Mouse (Mus musculus) spleen, adult 18-20 months (tissue): Measurements from ENCODE around the gene Glipr1l2.
"Not testable (repeated sequence)": the region's sequence is repeated elsewhere in the genome, so short reads cannot be mapped to it uniquely, and the experiment has no call there.

Experiments used
- DNase-seq, 2 experiments: peaks; one replicate each; pipeline ENCODE4 v3.0.0; 2022; ENCODE audit warnings: mixed read lengths in 2 of 2

Gene Glipr1l2

DNA sequence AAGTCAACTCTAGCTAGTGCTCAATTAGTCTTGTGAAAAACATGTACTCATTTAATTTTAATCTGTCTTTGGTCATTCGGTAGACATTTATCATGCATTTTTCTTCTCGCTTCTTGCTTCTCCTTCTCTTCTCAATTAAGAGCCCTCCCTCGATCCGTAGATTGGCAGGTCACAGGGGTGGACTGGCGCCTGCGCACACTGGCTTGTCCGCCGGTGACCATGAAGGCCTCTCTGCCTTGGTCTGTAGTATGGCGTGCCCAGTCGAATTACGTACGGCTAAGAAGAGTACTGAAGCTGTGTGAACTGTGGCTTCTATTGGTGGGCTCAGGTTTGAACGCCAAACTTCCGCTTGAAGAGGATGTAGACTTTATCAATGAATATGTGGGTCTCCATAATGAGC lies at the start of gene Glipr1l2:
Glipr1l2 (plus strand) TSS at position 198 of the 400 bp plus-strand sequence.
- no peak for DNase-seq

DNA sequence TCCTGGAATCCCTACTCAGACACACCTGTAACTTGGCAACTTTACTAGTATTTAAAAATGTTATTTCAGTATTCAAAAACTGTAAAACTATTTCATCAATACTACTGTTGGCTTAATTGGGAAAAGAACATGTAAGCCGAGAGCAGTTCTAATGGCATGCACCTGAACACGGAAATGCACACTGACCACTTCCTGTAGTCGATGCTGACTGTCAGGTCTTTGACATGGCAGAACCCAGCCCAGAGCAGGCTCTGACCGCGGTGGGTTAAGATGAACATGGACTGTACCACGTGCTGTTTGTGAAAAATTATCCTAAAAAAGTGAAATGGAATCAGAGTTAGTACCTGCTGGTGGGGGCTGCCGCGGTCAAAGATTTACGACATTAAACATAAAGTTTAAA lies 39.6 kb upstream of the Glipr1l2 start:
- DNase-seq = not testable (repeated sequence)

DNA sequence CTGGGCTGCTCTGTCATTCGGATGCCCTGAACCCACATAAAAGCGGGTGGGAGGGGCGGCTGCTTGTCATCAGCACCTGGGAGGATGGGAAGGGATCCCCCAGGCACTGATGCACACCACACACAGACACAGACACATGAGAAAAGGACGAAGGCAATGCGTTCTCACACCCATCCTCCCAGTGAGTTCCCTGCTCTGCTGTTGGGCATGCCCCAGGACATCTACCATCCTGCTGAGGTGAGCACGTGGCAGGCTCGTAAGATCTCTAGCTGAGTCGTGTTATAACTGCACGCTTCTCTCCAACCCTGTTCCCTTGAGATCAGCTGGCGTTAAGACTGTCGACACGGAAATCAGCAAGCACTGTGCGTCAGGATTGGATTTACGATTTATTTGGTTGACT lies 38.9 kb upstream of the Glipr1l2 start:
- DNase-seq = not testable (repeated sequence)

DNA sequence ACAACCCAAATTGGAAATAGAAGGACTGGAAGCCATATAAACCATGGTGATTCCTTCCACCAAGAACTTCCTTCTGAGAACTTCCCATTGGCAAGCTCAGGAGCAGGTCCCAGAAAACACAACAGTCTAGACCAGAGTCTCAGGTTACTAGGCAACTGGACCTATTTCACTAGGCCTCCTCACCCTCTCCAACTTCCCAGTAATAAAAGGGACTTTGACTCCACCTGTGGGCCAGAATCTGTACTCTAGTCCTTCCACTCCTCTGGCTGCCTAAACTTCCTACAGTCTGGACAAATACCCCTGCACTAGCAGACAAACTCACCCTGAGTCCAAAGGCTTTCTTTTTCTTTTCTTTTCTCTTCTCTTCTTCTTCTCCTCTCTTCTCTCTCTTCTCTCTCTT lies 31.9 kb upstream of the Glipr1l2 start:
- no peak for DNase-seq

DNA sequence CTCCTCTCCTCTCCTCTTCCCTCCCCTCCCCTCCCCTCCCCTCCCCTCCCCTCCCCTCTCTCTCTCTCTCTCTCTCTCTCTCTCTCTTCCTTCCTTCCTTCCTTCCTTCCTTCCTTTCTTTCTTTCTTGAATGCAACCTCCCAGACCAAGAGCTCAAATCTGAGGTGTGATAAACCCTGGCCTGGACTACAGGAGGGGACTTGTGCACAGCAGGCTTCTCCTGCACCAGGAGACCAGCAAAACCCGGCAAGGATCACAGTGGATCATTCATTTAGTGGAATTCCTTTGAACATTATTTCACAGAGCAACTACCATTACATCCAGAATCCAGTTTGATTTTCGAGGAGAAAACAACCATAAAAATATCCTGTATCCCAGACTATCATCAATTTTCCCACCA lies 31.2 kb upstream of the Glipr1l2 start:
- DNase-seq = not testable (repeated sequence)

DNA sequence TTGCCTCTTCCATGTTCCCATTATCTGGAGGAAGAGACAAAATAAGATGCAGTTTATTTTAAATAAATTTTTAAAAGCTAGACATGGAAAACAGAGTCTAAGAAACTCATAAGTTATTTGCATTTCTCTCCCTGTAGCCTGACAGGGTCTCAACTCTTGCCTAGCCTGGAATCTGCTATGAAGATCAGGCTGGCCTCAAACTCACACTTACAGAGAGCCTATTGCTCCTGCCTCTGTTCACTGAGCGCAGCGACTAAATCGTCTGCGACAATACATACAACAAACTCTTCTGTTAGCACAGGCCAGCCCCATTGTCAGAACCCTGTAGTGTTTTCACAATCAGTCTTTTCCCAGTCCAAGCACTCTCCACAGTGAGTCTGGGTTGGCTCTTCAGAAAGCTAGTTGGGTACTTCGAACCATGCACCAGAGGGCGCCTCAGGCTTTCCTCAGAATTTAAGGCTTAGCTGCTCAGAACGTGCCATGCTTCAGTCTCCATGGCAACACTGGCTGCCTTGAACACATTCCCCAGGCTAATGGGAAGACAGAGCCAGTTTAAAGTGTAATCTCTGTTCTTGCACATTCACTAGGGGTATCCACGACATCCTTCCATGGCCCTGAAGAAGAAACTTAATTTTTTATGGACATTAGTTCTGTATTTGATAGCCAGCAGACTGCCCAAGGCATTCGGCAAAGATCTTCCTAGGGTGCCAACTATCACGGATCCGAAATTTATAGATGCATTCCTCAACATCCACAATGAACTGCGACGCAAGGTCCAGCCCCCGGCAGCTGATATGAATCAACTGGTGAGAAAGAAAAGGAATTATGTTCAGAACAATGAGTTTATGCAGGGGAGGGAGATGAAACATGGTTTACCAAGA lies 23.2 kb upstream of the Glipr1l2 start, which contains the start of gene Glipr1l1:
Glipr1l1 (plus strand) TSS at position 488 of the 881 bp plus-strand sequence.
- DNase-seq = peak in 1 of 2 experiments; percentile 38

DNA sequence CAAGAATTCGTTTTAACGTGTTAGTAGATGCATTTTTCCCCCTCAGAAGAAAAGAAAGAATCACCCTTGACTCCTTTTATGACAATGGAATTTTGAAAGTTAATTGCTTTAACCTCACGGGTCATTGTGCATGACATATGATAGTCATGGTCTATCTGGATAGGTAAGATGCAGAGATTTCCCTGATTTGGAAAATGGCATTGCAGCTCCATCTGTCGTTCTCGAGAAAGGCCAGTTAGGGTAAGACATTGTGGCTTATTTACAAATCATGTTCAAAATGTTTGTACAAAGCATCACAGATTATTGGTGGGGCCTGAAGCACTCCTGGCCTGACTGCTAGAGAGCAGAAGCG lies 22.6 kb upstream of the Glipr1l2 start:
- not testable (repeated sequence) for DNase-seq

DNA sequence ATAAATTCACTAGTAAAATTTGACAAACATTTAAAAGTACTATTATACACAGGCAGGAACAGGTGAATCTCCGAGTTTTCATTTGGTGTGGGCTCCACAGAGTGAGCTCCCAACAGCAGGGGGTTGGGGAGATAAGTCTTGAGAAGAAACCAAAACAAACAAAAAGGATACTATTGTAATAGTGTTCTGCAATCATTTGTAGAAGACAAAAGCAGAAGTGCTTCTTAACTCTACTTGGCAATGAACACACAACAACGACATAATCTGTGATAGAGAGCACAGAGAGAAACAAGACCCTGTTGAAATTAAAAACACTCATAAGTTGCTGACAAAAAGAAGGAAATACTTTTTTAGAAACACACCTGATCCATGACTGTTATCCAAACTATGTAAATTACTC lies 3.1 kb upstream of the Glipr1l2 start:
- DNase-seq = no peak

DNA sequence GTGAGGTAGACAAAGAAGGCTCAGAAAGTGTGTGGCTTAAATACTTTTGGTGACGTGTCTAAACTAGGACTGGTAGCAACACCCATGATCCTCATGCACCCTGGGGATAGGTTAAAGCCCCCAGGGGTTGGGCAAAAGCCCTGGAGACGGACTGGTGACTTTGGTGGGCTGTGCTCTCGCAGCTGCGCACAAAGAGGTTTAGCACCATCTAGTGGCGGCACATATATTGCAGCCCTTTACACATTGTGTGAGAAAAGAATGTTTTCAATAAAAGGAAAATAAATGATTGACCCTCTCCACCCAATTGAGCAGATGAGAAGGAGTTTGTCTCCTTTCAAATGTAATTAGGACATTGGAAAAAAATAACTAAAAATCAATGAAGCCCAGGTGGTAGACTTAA lies 22.6 kb downstream of the Glipr1l2 start:
- peak; percentile 7 to 62 for DNase-seq

DNA sequence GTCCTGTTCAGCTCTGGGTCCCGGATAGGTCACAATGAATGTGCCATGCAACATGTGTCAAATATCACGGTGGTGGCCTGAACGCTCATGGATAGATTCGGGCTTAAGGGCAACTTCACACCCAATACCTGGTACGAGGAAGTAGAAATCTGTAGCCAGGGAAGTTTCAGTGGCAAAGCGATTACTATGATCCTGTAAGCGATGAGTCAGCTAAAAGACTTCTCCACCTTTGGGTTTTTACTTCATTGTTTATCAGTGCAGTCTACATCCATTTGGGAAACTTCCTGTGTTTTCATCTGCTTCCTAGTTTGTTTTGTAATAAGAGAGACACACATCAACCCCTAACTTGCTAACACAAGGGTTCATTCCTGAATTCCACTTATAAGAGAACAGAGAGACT lies 27.2 kb downstream of the Glipr1l2 start:
- DNase-seq = no peak

DNA sequence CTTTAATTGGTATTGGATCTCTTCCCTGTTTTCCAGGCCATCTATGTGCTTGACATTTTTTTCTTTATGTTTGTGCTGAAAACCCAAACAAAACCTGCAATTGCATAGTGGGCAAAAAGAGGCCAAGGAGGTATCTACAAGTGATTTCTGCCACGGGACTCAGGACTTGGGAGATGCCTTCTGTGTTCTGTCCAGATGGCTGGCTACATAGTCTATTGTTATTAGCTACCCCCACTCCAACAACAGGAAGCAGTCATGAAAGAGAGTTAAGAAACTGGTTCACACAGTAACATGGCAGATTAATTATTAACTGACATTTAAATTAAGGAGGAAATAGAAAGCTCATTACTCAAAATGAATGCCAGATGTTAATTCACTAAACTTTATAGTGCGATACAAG lies 41.9 kb downstream of the Glipr1l2 start:
- DNase-seq = not testable (repeated sequence)

DNA sequence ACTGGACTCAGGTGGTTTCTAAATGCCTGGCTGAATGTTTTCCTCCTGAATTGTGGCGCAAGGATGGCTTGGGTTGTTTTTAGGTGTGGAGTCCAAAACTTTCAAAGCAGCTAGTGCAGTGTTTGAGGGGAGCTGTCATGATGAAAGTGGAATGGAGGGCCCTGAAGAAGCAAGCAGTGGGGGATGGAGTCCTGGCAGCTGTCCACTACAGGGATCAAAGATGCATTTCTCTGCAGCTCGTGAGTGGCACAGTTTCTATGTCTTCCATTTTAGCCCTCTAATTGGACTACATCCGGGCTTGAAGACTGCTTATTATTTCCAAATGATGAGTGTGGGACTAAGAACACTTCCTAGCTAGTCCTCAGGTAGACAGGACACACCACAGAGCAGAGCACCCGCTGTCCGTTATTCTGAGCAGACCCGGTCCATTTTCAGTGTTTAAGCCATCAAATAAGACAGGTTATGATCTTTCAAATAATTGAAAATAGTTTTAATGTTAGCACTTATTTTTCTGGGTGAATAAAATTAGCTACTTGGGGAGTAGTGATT lies 44.6 kb downstream of the Glipr1l2 start:
- DNase-seq = not testable (repeated sequence)

DNA sequence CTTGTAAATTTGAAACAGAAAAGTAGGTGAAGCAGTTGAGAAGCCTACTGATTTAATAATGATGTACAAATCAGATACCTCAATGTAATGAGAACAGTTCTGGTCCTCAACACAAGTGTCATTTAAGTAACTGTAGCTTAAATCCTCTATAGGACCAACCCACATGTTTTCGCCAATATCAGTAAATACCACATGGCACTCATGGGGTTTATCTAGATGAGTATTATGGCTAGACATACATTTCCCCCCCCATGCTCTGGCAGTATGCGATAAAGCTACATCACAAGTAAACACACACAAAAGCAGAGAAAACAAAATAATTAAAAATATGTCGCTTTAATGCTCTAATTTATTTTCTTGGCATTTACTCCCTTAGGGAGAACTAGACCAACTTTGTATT lies 49.0 kb downstream of the Glipr1l2 start:
- DNase-seq = no peak

DNA sequence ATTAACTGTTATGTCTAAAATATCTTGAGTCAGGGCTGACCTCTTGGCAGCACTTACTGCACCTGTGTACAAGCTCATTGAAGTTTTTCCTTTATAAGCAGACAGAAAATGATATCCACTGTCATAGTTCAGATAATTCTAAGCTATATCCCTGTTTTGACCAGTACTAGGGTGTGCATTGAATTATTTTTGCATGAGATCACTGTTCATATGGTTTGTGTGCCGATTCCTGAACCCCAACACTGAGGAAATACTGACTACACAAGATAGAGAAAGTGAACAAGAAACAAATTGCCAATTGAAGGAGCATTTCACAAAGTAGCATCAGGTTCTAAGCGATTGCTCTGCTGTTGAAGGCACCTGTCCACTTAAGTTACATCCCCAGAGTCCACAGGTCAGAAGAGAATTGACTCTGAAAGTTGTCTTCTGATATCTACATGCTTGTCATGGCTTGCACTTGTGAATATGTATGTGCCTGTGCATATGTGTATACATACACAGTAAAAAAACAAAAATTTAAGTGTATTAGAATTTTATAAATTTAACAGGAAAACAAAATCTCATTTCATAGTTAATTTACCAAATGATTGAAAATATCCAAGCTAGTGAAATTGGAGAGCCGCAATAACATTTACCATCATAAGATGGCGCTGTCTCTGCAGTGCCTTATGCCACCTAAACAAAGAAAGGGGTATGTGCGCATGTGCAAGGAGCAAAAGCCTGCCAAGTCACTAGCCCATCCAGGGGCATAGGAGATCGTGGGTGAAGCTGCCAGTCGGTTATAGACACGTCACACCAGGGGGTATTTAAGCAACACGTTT lies 55.1 kb downstream of the Glipr1l2 start:
- DNase-seq = no peak

DNA sequence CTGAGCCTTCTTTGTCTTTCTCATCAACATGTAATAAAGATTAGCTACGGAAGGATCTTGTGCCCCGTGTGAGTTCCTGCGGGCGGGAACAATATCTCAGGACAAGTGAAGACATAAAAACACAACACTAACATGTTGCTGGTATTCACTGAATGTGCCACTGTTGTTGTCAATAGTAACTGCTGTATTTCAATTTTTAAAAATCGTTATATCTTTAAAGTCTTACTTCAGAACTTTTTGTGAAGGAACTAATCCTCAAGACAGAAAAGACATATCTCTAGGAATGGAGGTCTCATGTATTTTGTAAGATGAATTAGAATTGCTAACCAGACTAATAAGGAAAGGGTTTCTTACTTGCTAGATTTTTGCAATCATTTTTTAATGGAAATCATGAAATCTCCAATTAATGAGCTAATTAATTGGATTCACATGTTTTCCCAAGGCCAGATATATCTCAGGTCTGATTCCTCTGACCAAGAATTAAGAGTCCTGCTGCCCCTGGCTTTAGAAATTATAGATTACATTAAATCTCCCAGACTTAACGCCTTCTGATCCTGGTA lies 55.8 kb downstream of the Glipr1l2 start:
- DNase-seq = no peak

DNA sequence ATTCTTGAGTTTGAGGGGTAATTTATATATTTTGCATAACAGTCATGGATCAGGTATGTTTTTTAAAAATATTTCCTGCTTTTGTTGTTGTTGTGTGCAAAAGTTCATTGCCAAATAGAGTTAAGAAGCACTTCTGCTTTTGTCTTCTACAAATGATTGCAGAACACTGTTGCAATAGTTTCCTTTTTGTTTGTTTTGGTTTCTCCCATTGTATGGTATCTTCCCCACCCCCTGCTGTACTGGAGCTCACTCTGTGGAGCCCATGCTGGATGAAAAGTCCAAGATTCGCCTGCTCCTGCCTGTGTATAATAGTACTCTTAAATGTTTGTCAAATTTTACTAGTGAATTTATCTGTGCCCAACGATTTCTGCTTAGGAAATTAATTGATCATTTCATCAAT lies 56.7 kb downstream of the Glipr1l2 start:
- DNase-seq = no peak
